Mouse (Mus musculus): ENCODE measurements at regions not wholly inside any gene's neighbourhood (a gene's known extent, or its start where the extent isn't known, plus 50 kb on each side); places are given as distances from the start of the nearest gene placed in this dataset.

GRCm38 (mm10) chr4:135067805-135068204, 52.6 kb upstream of the Runx3 start:
- no peak for TF ChIP-seq USF1 (IDR thresholded peaks at IDR 0.05; ENCODE audit: low read depth)
- TF ChIP-seq MAX (IDR thresholded peaks at IDR 0.05; ENCODE audit: low read depth): no peak
- TF ChIP-seq POLR2A (IDR thresholded peaks at IDR 0.05; ENCODE audit: insufficient read length, low read depth): no peak
- TF ChIP-seq MYOD1 (IDR thresholded peaks at IDR 0.05; ENCODE audit: control insufficient read depth in 1 of 3, insufficient read length in 2 of 3, low read depth in 2 of 3): no peak
- no peak for TF ChIP-seq TCF12 (IDR thresholded peaks at IDR 0.05; ENCODE audit: insufficient read depth, poor library complexity, severe bottlenecking)
- TF ChIP-seq TCF3 (IDR thresholded peaks at IDR 0.05; ENCODE audit: insufficient read length, low read depth): no peak
- no peak for TF ChIP-seq E2F4 (IDR thresholded peaks at IDR 0.05; ENCODE audit: insufficient read depth)
- TF ChIP-seq POLR2AphosphoS2 (IDR thresholded peaks at IDR 0.05; ENCODE audit: insufficient read length, low read depth): no peak
- no peak for TF ChIP-seq REST (IDR thresholded peaks at IDR 0.05; ENCODE audit: insufficient read depth, insufficient read length)
- no peak for TF ChIP-seq SRF (IDR thresholded peaks at IDR 0.05; ENCODE audit: control insufficient read depth, insufficient read length, low read depth)
- no peak for TF ChIP-seq MYOG (IDR thresholded peaks at IDR 0.05; ENCODE audit: control insufficient read depth in 1 of 3, insufficient read depth in 1 of 3, insufficient read length in 2 of 3, low read depth in 2 of 3)
- TF ChIP-seq CEBPB (IDR thresholded peaks at IDR 0.05; ENCODE audit: insufficient read depth, poor library complexity, severe bottlenecking): no peak

Data from myocyte (in vitro differentiated cells).